Mouse (Mus musculus) right cerebral cortex, adult 18-20 months (tissue): ENCODE measurements around the gene Zfp385a.

Source experiments
- DNase-seq: peaks from one replicate; pipeline ENCODE4 v3.0.0; 2022; ENCODE audit warnings: mixed read lengths

Gene Zfp385a

DNA sequence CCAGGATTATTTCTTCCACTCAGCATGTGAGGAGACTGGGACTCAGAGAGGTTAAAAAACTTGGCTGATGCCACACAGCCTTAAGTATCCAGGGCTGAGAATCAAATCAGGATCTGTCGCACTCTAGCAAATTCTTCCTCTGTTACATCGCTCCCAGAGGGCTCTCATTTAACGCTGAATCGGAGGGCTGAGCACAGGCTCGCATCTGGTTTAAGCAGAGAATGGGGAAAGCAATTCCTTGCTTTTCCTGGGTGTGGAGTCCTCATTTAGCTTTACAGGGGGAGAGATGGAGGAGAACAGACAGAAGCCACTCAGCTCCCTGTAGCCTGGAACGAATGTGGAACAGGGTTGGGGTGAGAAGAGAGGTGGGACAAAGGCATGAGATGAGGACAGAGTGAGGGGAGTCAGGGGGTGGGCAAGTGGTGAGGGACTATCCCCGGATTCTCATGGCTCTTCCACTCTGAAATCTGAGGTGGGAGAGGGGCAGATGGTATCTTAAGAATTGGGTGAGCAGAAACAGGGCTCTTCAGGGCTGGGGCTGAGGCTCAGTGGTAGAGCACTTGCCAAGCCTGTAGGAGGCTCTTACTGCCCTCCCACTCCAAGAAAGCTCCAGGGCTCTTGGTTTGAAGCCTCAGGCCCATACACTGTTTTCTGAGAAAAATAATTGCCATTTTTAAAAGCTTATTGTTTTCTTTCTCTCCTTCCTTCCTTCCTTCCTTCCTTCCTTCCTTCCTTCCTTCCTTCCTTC is 4.2 kb downstream of the Zfp385a start:
- DNase-seq = no peak

DNA sequence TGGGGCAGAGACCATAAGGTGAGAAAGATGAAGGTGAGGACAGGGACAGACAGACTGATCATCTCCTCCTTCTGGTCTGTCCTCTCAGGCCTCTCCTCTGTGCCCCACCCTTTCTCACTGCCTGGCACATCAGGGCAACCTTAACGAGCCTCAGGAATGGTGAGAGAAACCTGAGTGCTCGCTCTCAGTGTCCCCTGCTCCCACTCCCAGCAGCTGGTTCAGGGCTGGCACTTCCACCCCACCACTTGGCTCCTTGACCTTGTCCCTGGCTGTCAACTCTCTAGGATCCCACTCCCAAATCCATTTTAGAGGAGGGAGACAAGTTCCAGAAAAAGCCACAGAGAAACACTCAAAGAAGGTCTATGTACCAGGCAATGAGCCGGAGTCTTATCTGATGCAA is 4.9 kb downstream of the Zfp385a start:
- DNase-seq = no peak

DNA sequence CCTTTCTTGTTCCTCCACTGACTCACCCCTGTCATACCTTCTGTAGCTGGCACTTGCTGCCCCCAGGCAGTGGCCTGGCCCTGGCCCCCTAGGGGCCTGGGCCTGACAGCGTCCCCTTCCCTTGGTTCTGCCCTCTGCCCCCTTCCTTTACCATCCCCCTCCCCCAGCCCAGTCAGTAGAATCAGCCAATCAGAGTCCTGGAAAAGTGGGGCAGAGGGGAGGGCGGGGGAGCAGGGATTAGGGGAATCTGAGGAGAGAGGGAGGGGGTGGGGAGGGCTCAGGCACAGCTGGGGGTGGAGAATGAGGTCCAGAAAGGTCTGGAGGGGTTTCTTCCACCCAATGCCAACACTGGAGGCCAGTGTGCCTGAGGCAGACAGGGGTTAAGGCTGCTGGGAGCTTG is 5.7 kb downstream of the Zfp385a start:
- no peak for DNase-seq

DNA sequence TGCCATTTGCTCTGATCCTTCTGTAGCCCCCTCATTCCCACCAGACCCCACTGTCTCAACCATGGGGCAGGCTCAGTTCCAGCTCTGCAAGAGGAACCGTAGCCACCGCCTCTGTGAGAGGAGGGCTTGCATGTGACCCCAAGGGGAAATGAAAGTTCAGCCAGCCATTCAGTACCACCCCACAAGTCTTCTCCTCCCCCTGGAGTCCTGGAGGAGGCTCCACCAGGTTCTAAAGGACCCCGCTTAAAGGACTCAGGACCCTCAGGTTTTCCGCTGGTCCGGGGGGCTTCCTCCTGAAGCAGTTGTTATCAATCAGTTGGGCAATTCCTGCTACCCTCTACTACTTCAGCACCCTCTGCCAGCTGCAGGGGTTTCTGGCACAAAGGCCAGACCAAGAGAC is 6.2 kb downstream of the Zfp385a start:
- no peak for DNase-seq

DNA sequence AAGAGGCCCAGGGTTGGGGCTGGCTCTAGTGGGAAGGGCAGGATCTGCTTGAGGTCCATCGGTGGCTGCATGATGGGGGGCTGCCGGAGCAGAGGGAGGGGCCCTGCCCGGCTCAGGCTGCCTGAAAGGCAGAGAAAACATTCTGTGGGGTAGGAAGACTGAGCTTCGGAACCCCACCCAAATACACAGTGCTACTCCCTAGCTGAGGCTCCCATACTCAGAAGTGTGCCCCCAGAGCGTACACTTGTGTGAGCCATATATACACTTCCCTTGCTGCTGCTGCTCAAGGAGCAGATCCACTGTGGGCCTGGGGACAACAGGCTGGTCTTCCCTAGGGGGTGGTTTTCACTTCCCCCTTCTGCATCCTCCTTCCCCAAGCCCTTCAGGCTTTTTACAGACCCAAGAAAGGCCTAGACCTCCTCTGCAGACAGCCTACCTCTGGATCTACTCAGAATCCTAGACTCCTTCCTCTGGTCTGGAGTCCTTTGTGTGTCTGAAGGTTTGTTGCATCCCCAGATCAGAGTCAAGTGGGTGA is 6.7 kb downstream of the Zfp385a start:
- no peak for DNase-seq

DNA sequence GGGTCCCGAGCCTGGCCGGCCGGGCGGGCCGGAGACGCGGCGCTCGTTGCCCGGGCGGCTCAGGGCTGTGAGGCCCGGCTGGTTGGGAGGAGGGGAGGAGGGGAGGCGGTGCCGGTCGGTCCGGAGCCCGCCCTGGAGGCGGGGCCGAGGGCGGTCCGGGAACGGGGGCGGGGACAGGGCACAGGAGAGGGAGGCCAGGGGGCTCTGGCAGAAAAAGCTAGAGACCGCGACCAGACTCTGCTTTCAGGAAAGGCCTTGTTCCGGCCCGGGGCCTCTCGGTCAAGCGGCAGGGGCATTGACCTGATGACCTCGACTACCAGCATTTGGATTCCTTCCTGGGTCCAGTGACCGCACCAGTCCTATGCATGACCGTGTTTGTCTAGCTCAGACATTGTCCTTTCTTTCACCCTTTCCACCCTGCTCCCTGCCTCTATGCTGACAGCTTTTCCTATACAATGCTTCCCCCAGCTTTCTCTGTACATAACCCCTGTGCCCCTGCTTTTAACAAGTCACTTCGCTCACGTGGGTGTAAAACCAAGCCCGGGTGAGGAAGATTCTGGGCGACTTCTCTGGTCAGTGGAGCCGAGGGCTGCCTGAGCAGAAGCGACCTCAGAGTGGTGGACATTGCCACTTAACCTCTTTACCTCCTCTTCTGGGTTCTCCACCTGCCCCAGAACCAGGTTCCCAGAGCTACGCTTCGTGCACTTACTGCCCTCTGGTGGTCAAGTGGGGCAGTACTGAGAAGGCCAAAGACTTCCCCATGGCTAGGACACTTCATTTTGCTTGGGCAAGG is 16.2 kb downstream of the Zfp385a start:
- peak; percentile 80 for DNase-seq

DNA sequence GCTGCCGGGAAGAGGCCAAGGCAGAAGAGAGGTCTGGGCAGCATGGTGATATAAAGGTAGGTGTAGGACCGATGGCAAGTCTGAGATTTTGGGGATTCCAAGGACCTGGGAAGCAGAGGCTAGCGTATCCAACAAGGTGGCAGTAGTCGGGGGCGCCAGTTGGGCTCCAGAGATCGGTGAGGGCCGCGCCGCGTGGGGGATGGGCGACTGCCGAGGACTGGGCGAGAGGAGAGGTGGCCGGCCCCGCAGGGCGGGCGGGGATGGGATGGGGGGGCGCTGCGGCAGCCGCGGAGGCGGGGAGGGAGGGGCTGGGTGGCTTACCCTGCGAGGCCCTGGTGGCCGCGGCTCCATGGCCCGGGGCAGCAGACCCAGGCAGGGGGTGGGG is 16.8 kb downstream of the Zfp385a start:
- DNase-seq = no peak

DNA sequence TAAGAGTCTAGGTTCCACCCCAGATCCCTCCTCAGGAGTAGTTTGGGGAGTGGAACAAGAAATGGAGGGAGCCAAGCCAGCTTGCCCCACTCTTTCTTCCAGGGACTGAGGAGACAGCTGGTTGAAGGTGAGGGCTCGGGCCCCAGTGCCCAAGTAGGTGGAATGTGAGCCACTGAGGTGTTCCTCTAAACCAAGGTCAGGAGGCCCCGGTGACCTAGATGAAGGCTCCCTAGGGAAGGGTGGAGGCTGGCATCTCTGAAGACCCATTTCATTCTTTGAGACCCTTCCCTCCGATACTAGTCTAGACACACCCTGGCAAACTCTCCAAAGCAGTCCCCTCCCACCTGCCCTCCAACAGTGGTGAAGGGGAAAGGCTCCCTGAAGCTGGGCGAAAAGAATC is 17.5 kb downstream of the Zfp385a start:
- no peak for DNase-seq

DNA sequence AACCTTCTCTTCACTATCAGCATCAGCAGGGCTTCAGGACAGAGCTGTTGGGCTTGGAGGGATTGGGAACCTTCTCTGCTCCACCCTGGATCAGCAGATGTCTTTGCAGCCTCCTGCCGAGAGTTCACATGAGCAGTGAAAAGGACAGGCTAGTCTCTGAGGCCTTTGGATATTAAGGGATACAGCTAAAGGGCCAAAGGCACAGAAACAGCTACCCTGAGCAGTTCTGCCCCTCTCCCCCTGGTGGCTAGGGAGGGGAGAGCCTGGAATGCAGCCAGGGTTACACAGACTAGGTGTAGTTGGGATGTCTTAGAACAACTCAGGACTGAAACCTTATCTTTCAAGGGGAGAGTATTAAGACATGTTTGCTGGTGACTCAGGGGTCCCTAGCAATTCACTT is 18.8 kb downstream of the Zfp385a start:
- DNase-seq = no peak

DNA sequence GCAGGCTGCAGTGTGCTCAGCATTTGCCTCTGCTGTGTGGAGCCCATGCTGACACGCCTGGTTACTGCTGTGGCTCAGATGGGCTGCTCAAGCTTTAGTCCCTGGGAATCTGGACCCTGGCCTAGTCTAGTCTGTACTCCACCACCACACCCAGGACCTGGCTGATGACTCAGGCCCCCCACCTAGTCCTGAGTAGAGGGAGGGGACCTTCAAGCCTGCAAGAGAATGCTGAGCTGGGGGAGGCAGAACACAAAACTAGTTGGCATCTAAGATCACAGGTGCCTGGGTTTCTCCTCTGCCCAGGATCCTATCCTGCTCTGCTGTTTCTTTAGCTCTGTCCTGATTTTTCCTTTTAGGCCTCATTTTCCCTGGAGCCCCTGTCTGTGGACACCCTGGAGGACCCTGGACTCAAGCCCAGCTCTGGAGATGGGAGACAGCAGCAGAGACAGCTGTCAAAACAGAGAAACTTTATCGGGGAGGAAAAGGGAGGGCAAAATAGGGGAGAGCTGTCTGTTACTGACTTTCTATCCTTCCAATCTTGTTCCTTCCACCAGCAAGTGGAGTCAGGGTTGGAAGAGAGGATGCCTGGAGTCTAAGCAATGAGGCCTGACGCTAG is 21.6 kb downstream of the Zfp385a start:
- no peak for DNase-seq

DNA sequence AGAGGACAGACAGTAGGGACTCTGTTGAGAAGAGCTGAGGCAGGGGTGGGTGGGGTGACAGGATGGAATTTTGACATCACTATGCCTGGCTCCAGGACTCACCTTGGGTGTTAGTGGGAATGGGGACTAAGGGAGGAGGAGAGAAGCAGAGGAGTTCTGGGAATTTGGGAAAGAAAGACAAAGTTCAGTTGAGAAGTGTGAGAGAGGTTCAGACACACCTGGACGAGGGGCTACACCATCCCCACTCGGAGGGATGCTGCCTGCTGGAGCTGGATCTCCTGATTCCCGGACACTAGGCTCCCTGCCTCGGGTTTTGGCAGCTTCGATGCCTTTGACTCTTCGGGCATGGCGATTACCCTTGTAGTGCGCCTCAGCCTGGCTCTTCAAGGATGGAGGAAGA is 22.2 kb downstream of the Zfp385a start:
- DNase-seq = no peak

DNA sequence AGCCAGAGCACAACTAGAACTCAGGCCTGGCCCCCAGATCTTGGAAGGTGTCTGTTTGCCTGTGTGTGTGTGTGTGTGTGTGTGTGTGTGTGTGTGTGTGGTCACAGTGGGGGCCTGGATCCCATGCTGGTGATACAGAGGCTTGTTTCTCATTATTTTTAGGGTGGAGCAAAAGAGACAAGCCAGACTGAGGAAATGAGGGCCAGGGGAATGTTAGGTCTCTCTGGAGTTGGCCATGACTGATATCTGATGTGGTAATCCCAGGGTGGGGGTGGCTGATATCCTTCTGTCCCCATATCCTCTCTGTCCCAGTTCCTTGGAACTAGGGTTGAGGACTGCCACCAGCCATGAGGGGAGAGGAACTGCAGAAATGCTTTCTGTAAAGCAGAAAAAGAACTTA is 22.8 kb downstream of the Zfp385a start:
- DNase-seq = no peak

DNA sequence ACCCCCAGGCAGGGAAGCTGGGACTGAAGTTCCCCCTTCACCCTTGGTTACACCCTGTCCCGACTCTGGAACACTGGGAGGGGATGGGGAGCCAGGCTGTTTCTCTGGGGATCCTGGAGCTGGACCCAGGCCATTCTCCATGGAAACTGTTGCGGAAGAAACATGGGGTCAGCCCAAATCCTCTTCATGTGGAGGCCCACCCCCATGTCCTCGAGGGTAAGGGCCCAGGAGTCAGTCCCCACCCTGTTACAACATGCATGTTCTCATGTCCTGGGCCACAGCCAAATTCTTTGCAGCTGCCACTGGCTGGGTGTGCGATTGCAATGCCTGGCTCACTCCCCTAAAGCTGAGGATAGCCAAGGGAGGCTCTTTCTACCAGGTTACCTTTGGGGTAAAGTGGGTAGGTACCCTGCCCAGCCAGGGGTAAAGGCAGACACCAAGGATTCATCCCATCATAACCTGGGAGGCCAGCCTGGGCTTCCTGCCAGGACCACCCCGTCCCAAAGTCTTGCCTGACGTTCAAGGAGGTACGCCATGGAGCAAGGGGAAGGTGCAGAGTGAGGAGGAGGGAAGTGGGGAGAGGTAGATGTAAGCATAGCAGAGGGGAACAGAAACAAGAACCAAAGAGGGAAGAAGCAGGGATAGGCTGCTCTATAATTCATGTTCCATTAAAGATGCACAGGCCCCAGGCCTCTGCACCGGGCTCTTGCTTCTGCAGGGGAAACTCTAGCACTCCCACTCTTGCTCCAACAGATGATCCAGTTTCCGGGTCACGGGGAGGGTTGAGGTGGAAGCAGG is 23.7 kb downstream of the Zfp385a start:
- no peak for DNase-seq

DNA sequence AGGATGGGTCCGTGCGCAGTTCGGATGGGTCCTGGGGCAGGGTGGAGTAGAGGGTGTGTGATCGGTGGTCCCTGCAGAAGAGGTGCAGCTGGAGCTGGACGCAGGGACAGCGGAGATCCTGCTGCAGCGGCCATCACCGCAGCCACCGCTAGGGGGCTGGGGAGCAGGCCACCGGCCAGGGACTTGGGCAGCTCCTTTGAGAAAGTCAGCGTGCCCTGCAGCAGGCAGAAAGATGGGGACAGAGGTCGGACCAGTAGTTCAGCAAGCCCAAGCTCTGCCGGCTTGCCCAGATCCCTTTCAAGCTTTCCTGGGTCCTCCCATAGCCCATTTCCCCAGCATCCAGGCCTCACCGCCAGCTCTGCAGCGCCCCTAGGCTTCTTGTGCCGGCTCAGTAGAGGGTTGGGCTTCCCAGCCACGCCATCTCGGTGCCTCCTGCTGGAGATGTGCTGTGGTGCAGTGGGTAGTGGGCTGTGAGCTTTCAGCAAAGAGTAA is 24.8 kb downstream of the Zfp385a start:
- peak; percentile 62 for DNase-seq

DNA sequence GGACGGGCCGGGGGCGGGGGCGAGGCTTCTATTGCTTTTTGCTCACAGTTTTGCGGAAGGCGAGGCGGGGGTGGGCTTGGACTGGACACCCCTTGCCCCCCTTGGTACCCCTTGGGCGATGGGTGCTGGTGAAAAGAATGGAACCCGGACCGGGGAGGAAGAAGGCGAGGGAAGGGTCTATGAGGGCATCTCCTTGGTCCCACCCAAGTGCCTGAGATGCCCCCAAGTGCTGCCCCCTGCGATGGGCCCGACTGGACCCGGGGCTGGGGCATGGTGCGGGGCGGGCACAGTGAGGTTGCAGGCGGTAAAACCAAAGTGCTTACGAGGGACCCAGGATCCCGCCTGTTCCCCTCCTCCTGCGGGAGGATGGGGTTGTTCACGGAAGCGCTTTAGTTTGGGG is 25.7 kb downstream of the Zfp385a start:
- DNase-seq = no peak

DNA sequence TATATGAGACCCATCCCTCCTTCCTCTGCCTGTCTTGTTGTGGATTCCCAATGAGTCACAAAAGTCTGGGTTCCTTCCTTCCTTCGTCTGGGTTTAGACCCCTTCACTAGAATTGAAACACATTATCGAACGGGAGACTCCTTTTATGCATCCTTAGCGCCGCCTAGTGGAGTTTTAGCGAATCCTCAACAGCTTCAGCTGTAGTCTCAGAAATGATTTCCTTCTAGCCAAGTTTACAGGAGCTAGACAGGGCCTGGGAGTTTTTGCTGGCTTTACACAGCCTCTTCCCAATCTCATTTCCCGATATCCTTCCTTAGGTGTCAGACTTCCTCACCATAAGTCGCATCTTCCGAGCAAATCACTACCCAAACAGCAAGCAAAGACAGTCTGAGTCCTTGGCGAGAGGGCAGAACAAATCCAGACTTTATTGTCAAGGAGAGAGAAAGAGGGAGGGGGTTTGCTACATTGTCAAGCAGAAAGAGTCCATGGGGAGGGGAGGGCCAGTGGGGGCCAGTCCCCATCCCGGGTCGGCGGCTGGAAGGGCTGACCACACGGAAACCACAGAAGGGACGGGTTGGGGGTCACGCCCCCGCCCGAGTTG is 26.3 kb downstream of the Zfp385a start:
- peak; percentile 63 for DNase-seq

DNA sequence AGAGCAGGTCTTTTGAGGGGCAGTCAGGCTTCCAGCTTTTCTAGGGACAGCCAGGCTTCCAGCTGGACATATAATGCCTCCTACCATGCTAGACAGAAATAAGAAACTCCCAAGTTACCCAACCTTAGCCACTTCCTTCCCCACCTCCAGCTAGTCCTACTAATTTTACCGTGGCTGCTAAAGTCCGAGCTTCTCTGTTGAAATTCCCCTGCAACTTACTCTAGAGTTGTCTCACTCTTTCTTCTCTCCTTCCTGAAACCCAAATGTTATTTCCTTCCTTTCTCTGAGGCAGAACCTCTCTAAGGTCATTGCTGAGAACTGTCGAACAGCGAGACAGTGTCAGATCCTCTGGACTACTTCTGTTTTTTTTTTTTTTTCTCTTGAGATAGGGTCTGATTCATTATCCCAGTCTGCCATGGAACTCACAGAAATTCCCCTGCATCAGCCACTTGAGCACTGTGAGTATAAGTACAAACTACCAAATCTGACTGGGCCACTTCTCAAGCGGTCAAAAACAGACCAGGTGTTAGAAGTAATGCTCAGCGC is 29.5 kb downstream of the Zfp385a start, which contains the start of gene Gpr84:
Gpr84 (minus strand) TSS at position 248 of the 546 bp plus-strand sequence.
- no peak for DNase-seq

DNA sequence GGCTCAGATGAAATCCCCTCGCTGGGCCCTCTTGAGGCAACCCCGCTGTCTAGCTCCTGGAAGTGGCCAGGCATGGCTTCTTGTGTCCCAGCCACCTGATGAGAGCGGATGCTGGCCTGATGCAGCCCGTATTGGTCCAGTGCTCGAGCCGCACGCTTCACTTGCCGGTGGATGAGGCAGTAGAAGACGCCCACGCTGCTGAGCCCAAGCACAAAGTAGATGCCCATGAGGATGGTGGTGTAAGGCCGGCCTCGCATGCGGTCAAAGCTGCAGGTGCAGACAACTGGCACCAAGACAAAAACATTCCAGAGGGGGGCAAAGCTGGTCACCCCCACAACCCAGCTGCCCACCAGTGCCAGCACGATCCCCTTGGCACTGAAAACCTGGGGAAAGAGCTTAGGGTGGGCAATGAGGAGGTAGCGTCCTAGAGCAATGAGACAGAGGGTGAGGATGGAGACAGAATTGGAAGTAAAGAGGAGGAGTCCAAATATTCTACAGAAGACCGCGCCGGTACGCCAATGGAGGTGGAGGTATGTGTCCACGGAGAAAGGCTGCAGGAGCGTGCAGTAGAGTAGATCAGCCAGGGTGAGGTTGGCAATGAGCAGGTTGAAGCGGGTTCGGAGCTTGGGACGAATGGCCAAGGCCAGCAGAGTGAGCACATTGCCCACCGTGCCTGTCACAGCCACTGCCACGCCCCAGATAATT is 30.9 kb downstream of the Zfp385a start:
- DNase-seq = no peak

DNA sequence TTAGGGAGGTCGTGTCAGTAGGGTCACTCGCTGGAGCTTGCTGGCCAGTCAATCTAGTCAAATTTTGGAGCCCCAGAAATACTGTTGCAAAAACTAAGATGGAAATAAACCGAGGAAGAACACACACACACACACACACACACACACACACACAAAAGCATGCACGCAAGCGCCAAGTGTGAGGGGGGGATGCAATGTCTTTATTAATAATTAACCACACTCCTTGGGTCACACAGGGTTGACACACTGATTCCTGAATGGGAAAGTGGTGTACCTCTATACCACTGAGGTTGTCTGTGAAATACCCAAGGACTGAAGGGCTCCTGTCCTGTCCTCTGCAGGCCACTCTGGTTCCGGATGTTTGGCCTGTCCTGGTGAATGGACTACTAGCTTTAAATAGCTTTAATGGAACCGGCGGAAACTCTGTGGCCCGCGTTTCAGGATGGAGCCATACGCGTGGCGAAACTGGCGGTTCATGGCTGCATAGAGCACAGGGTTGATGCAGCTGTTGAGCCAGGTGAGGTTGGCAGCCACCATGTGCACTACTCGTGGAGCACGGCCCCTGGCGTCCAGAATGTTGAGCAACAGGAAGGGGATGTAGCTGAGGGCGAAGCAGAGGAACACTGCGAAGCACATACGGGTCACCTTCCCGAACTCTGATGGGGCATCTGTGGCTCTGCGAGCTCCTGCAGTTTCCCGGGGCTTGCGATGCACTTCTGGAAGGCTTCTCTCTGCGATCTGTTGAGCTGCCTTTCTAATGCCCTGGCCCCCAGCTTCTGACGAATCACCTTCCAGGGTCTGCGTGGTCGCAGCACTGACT is 31.6 kb downstream of the Zfp385a start:
- DNase-seq = no peak

DNA sequence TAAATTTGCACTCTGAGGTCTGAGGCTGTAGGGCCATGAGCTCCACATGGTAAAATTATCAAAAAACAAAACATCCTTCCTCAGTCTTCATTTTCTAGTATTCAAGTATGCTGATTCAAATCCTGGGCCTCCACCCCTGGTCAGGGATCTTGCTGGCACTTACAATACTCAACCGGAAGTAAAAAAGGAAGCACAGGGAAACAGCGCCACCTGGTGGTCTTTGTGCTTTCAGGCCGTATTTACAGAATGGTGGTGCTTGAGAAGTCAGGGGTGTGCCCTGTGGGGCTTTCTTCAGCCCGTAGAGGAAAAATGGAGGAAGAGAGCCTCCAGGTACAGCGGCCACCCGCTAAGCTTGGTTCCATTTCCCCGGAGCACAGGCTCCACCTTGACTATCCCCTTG is 32.8 kb downstream of the Zfp385a start:
- peak; percentile 90 for DNase-seq
